Mouse (Mus musculus) liver, embryonic 16.5 days (tissue): ENCODE results near the gene Pfn4. TPM values are rescaled to one million over a fixed set of nuclear protein-coding genes. Genes with fewer than 3 reads are reported as not detected.

Experiments
- ATAC-seq: fragments of 200-750 bp; cut with Nextera tagmentation; 2 replicates; pipeline ENCODE4 v1.8.0; 2017; ENCODE audit warnings: low read depth, mild to moderate bottlenecking, moderate number of reproducible peaks, moderate library complexity
- H3K27ac ChIP-seq: fragments of 300-500 bp; sonication (generic); 2 replicates; pipeline ENCODE4 v1.5.1; 2014; ENCODE audit warnings: mild to moderate bottlenecking, low read length
- H3K27me3 ChIP-seq: fragments of 300-500 bp; sonication (generic); 2 replicates; pipeline ENCODE4 v1.6.1; 2014; ENCODE audit warnings: low read depth, low read length, mixed read lengths; ENCODE audit not compliant: control insufficient read depth, insufficient read depth
- H3K36me3 ChIP-seq: fragments of 300-500 bp; sonication (generic); 2 replicates; pipeline ENCODE4 v1.6.1; 2014; ENCODE audit warnings: mild to moderate bottlenecking; ENCODE audit not compliant: control insufficient read depth, insufficient read depth
- H3K4me1 ChIP-seq: fragments of 300-500 bp; sonication (generic); 2 replicates; pipeline ENCODE4 v1.6.1; 2014; ENCODE audit warnings: low read depth, low read length, mixed read lengths; ENCODE audit not compliant: control insufficient read depth
- H3K4me2 ChIP-seq: fragments of 300-500 bp; sonication (generic); 2 replicates; pipeline ENCODE4 v1.6.1; 2014; ENCODE audit warnings: low read depth, low read length, mixed read lengths
- H3K4me3 ChIP-seq: fragments of 300-500 bp; sonication (generic); 2 replicates; pipeline ENCODE4 v1.5.1; 2014; ENCODE audit warnings: low read depth, mild to moderate bottlenecking, low read length
- H3K9ac ChIP-seq: fragments of 300-500 bp; sonication (generic); 2 replicates; pipeline ENCODE4 v1.6.1; 2014; ENCODE audit warnings: low read depth, low read length
- H3K9me3 ChIP-seq: fragments of 300-500 bp; sonication (generic); replicated peaks from 2 replicates; pipeline ENCODE4 v1.6.1; 2016; ENCODE audit warnings: low read length; ENCODE audit not compliant: control insufficient read depth
- WGBS: fragments of 180-500 bp; shearing (Covaris S2); extraction: QIAGEN DNeasy Blood & Tissue Kit; methylation state at CpG from one replicate; pipeline ENCODE4 v1.1.7; 2014; ENCODE audit not compliant: insufficient replicate concordance; 5-methylcytosine and 5-hydroxymethylcytosine counted together
- polyA plus RNA-seq: library from polyadenylated mRNA; unstranded; fragments of >200 nt; fragmentation: Nextera tagmentation; extraction: Ambion mirVana; gene quantifications from 2 replicates; pipeline ENCODE4 v1.2.1, GENCODE M21; 2015

Gene Pfn4
- polyA plus RNA-seq, 1 experiment from 2014 or later, result 0.47 TPM

GRCm38 (mm10) chr12:4813636-4814035 lies 44.8 kb downstream of the Pfn4 start:
- ATAC-seq, result no peak

GRCm38 (mm10) chr12:4816680-4817360 lies 48.0 kb downstream of the Pfn4 start:
- peak overlapping the region; percentile 98 for H3K4me3 ChIP-seq
- H3K4me1 ChIP-seq, result peaks cover 16% of the 10 kb centered on the region
- H3K36me3 ChIP-seq, result peaks cover 13% of the 10 kb centered on the region
- H3K9ac ChIP-seq, result peak overlapping the region; percentile 81
- peak overlapping the region; percentile 87 for H3K27ac ChIP-seq
- no peaks in the 10 kb centered on the region for H3K9me3 ChIP-seq
- 8% methylated on average over 24 of the region's 24 CpGs for WGBS
- no peak for ATAC-seq
- H3K4me2 ChIP-seq, result peak overlapping the region; percentile 84
- no peaks in the 10 kb centered on the region; the same call in 1 of the 2 replicates for H3K27me3 ChIP-seq

More at GRCm38 (mm10) chr12:4813636-4814035, 44.8 kb downstream of the Pfn4 start:
- H3K9me3 ChIP-seq, result no peaks in the 10 kb centered on the region
- H3K4me3 ChIP-seq, result no peak overlapping the region
- WGBS, result 69% methylated on average over 4 of the region's 4 CpGs
- no peaks in the 10 kb centered on the region; the same call in 1 of the 2 replicates for H3K27me3 ChIP-seq
- H3K36me3 ChIP-seq, result no peaks in the 10 kb centered on the region
- no peak overlapping the region for H3K4me2 ChIP-seq
- no peak overlapping the region for H3K27ac ChIP-seq
- no peak overlapping the region for H3K9ac ChIP-seq
- H3K4me1 ChIP-seq, result peaks cover 11% of the 10 kb centered on the region

- peak within 1 kb of the TSS; percentile 87 for H3K9ac ChIP-seq
- H3K4me1 ChIP-seq, result peaks cover 16% of the 10 kb centered on the region
- H3K4me3 ChIP-seq, result peak within 1 kb of the TSS; percentile 98
- H3K27me3 ChIP-seq, result no peaks in the 10 kb centered on the region; the same call in 1 of the 2 replicates
- peak; percentile 97 for ATAC-seq
- WGBS, result under 1% methylated on average over 49 of the region's 49 CpGs
- H3K9me3 ChIP-seq, result no peaks in the 10 kb centered on the region
- H3K4me2 ChIP-seq, result peak within 1 kb of the TSS; percentile 85
- H3K36me3 ChIP-seq, result peaks cover 14% of the 10 kb centered on the region
- H3K27ac ChIP-seq, result peak within 1 kb of the TSS; percentile 94
These were observed 48.7 kb downstream of the Pfn4 start, which contains the start of gene Sf3b6 for GRCm38 (mm10) chr12:4817361-4818101. TSS of gene Sf3b6 (plus strand) at chr12:4817544.

GRCm38 (mm10) chr12:4827256-4827655 lies 58.4 kb downstream of the Pfn4 start:
- H3K27ac ChIP-seq, result no peak overlapping the region
- H3K4me3 ChIP-seq, result no peak overlapping the region
- H3K27me3 ChIP-seq, result no peaks in the 10 kb centered on the region
- no peaks in the 10 kb centered on the region for H3K9me3 ChIP-seq
- ATAC-seq, result no peak
- no peaks in the 10 kb centered on the region for H3K4me1 ChIP-seq
- WGBS, result 83% methylated on average over 3 of the region's 3 CpGs
- H3K9ac ChIP-seq, result no peak overlapping the region
- peaks cover 16% of the 10 kb centered on the region for H3K36me3 ChIP-seq
- no peak overlapping the region for H3K4me2 ChIP-seq

Other genes starting within 250 kb of the Pfn4 start
- 18.8 and 19.2 TPM in 2 replicates for gene Itsn2, start 176.4 kb upstream of the Pfn4 start, polyA plus RNA-seq
- gene Gm3625, start 176.1 kb upstream of the Pfn4 start, polyA plus RNA-seq, result not detected in 2 replicates
- gene Fam228a, start 30.6 kb upstream of the Pfn4 start, polyA plus RNA-seq, result 0.04 TPM in 1 of 2 replicates, not detected in the other
- 0.42 and 0.85 TPM in 2 replicates for gene Fam228b, start 245 bp downstream of the Pfn4 start, polyA plus RNA-seq
- 80.2 and 83.3 TPM in 2 replicates for gene Sf3b6, start 48.5 kb downstream of the Pfn4 start, polyA plus RNA-seq
- 3.6 TPM in 2 replicates for gene Fkbp1b, start 72.6 kb downstream of the Pfn4 start, polyA plus RNA-seq
- gene Wdcp, start 74.3 kb downstream of the Pfn4 start, polyA plus RNA-seq, result 8.8 and 10.2 TPM in 2 replicates
- gene Mfsd2b, start 105.3 kb downstream of the Pfn4 start, polyA plus RNA-seq, result 60.8 and 63.3 TPM in 2 replicates
- 20.9 and 23.2 TPM in 2 replicates for gene Ubxn2a, start 138.7 kb downstream of the Pfn4 start, polyA plus RNA-seq
- 3.8 TPM in 2 replicates for gene Atad2b, start 148.3 kb downstream of the Pfn4 start, polyA plus RNA-seq